Mouse (Mus musculus) adrenal gland, postnatal 4 days (tissue): Measurements from ENCODE around the gene Lta. TPM values are rescaled to one million over a fixed set of nuclear protein-coding genes. Genes with fewer than 3 reads are reported as not detected.

Source experiments
- DNase-seq, 2 experiments: peaks; one replicate each; pipeline ENCODE4 v3.0.0; 2021 to 2022; ENCODE audit warnings: low spot score in 2 of 2, mixed read lengths in 2 of 2
- long read RNA-seq, 2 experiments: library from polyadenylated mRNA; stranded (forward); transcript quantifications; one replicate each; pipeline ENCODE4 v2.0.0; 2021
- total RNA-seq, 2 experiments: library from RNA; stranded (reverse); gene quantifications; 2 replicates each; pipeline ENCODE4 v1.2.3; 2021

The Lta gene
- under 1 TPM; 0.73 to 0.78 TPM for total RNA-seq
- long read RNA-seq, experiment 1, partial matches to known transcripts: 0 of 1 reads
- long read RNA-seq, experiment 1, other reads (novel, unspliced or antisense): 1 of 1 reads
- long read RNA-seq, experiment 2, partial matches to known transcripts: 0 of 2 reads
- long read RNA-seq, experiment 2, other reads (novel, unspliced or antisense): 2 of 2 reads

GRCm38 (mm10) chr17:35204494-35205379, at the start of gene Lta:
Lta (minus strand) TSS chr17:35205351.
- no peak for DNase-seq

DNA sequence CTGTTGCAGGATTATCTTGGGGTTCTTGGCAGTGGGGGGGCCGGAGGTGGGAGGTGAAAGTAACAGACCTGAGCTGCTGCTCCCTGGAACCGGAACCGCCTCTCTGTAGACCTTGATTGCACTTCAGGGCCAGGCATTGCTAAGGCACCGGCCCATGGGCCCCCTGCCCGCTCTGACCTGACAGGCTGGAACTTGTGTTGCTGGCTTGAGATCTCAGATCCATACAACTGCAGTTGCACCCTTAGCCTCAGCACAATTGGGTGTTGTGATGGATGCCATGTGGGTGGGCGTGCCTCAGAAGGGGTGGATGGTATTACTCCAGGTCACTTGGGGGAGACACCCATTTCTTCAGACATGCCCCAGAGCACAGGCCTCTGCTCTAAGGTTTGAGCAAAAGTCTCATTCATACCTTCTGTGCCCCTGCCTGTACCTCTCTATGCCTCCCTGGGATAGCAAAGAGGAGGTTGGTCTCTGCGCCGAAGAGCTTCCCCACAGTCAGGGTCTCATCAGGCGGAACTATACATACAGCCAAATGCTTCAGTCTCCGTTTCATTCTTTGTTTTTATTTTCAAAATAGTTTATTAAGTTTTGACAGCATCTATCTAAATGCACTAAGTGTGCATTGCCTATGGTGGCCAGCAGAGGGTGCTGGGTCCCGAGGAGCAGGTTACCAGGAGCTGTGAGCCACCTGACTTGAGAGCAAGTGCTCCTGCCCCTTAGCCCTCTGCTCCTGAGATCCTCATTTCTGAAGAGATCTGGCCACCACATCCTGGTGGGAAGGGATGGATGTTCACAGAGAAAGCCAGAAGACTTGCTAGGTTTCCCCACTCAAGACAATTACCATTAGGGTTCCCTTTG, 49.3 kb upstream of the Lta start:
- no peak for DNase-seq

- DNase-seq: no peak
Measured at GRCm38 (mm10) chr17:35253293-35254093, 48.3 kb upstream of the Lta start.

DNA sequence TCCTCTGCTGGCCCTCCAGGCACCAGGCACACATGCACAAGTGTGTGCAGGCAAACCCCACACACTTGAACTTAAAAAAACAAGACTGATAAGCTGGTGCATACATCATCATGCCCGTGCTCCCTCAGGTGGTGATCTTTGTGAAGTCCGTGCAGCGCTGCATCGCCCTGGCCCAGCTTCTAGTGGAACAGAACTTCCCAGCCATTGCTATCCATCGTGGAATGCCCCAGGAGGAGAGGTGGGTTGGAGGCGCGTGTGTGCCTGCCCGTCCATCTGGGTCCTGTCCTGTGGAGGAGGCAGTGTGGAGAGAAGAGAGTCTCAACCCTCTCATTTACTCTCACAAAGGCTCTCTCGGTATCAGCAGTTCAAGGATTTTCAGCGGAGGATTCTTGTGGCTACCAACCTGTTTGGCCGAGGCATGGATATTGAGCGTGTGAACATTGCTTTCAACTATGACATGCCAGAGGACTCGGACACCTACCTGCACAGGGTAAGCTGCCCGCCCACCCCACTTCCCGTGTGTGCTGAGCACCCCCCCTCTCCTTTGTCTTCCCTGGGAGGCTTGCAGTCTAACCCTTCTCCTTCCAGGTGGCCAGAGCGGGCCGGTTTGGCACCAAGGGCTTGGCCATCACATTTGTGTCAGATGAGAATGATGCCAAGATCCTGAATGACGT, 47.6 kb upstream of the Lta start:
- no peak for DNase-seq

DNA sequence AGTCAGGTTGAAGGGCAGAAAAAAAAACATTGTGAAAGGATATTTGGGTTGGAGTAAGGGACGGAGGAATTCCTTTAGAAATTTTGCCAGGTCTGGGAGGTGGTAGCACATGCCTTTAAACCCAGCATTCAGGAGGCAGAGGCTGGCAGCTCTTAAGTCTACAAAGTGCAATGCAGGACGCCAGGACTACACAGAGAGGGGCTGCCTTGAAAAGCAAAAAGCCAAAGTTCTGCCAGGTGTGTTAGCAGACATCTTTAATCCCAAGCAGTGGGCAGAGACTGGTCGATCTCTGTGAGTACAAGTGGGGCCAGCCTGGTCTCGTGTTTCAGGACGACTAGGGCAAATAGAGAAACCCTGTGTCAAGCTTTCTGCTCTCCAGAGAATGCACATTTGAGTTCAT, 46.8 kb upstream of the Lta start:
- DNase-seq: no peak

- no peak for DNase-seq
Measured at GRCm38 (mm10) chr17:35251162-35251719, 46.1 kb upstream of the Lta start.

DNA sequence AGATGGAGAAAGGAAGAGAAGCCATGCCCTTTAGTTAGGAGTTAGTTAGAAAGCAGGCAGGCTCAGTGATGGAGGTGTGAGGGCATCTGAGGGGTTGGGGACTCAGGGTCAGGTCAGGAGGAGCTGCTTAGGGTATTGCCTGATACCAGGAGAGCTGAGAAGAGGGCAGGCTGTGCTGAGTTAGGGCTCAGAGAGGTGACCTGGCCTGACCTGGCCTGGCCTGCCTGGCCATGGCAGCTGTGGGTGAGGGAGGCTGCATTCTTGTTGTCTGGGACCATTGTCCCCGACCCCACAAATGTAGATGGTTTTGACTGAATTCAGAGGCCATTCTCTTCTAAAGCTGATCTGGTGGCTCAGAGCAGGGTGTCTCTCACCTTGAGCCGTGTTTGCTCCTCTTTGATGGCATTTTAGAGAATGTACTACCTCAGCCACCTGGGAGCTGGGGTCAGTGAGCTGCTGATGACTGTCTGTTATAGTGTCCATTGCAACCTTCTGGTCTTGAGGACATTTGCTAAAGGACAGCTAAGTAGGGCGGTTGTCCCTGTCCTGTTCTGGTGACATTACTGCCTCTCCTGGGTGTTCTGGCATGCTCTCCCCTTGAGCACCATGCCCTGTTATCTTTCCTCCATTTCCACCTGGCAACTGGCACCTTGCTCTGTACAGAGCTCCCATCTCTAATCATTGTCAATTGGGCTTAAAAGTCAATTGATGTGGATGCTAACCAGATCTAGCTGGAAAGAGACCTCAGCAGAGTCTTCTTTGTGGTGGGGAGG, 45.4 kb upstream of the Lta start:
- no peak for DNase-seq

DNA sequence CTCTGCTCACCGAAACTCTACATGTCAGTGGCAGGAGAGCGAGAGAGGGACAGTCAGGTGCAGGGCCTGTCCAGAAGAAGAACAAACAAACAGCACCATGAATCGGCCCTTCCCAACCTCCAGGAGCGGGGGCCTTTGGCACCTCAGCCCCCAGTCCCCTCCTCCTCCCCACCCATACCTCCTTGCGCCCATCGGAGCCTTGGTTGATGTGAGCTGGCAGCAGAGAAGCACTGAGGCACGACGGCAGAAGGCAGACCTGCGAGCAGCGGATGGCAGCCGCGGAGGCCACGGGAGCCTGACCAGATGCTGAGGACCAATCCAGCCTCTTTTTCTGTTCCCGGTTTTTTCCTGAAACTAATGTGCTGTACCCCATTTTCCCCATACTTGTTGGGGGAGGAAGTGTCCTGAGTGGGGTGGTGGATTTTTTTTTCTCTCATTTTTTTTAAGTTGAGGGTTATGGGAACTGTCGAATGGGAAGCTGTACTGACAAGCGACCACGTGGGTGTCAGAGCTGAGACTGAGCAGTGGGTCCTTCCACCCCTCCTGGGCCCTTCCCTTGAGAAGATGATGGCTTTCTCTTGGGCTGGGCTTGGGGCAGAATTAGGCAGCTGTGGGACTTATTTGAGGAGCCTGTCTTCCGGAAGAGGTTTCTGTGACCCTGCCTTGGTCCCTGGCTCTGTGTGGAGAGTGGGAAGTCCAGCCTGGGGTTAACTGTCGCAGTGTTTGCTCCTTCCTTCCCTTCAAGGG, 44.5 kb upstream of the Lta start:
- no peak for DNase-seq

- DNase-seq: no peak
Measured at GRCm38 (mm10) chr17:35248986-35249385, 43.8 kb upstream of the Lta start.

DNA sequence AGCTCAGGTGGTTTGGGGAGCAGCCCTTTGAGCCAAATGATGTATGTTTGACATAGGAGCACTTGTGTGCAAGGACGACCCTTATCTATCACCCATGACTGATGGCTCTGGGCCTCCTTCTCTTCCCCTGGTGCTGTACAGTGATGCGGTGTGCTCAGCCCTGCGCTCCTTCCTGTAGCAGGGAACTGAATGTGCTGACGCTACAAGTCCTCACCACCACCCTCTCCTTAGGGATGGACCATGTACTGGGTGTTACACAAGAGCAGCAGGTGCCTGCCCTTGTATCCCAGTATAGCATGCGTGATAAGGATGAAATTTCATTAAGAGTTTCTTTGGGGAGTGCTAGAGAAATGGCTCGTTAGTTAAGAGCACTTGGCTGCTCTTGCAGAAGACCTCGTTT, 42.0 kb upstream of the Lta start:
- no peak for DNase-seq

DNA sequence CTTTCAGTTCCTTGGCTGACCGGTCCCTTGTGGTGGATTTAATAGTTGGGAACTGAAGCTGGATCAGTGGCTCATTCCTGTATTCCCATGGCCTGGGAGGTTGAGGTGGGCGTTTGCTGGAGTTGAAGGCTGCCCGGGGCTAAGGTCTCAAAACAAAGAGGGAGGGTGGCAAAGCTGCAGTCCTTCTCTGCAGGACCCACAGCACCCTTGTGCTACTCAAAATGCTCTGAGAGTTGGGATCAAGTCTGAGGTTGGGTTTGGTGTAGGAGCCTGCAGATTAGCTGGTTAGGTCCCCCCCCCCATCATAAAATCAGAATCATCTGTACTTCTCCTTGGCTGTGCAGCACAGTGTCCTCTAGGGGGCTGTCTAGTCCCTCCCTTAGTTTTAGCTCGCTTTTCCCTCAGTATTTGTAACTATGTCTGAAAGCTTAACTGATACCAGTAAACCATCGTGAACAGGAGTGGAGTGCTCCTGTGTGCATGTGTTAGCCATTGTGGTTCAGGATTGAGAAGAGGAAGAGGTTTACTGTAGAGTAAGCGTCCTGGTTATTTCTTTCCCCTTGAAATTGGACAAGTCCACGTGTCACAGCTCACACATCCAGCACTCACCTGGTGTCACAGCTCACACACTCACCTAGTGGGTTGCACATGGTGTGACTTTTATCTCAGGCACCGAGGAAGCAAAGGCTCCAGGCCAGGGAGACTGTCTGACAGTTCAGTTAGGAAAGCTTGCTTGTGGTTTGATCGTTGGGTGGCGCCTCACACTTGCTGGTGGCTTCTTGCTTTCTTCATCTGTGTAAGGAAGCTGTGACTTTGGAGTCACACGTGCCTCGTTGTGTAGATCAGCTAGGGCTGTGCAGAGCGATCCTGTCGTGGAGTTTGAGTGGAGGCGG, 40.8 kb upstream of the Lta start:
- DNase-seq: no peak

- DNase-seq: no peak
Measured at GRCm38 (mm10) chr17:35244999-35245398, 39.8 kb upstream of the Lta start.

GRCm38 (mm10) chr17:35243086-35243485, 37.9 kb upstream of the Lta start:
- DNase-seq: no peak

GRCm38 (mm10) chr17:35242015-35242941, 37.1 kb upstream of the Lta start:
- DNase-seq: no peak

GRCm38 (mm10) chr17:35241305-35242014, 36.3 kb upstream of the Lta start, which contains the start of gene Ddx39b:
Ddx39b (plus strand) TSS chr17:35241746.
- DNase-seq: peak; percentile 84 to 91
